In genomic region chr7:83731961-83732666, GRCm38 (mm10) we compare ENCODE assay signal across 18 mouse cellular contexts. TPM values are rescaled to one million over a fixed set of nuclear protein-coding genes. Genes with fewer than 3 reads are reported as not detected.
DNase-seq lines count a peak whose midpoint lies in the region.
"Had no signal": no experiment of that assay in that cellular context is flagged by ENCODE, and none has a peak within 500 bp of the region (broad histone marks: within the 10 kb centered on the region; RNA-seq: fewer than 3 reads in every experiment).

No protein-coding gene starts in this region.

- H3K27me3 ChIP-seq in heart, embryonic 10.5 days (ENCODE audit: insufficient read depth, poor library complexity, severe bottlenecking), result no peaks in the 10 kb centered on the region
- H3K27me3 ChIP-seq: heart, embryonic 15.5 days; limb, embryonic 15.5 days had no signal

- no peaks in the 10 kb centered on the region for H3K36me3 ChIP-seq in heart, embryonic 10.5 days
- H3K36me3 ChIP-seq: G1E; heart, embryonic 15.5 days; limb, embryonic 15.5 days had no signal

- no peak overlapping the region for H3K27ac ChIP-seq in heart, embryonic 10.5 days
- H3K27ac ChIP-seq: heart, embryonic 15.5 days; hindbrain, embryonic 14.5 days; kidney, postnatal 0 days; left cerebral cortex, adult 2 months; limb, embryonic 15.5 days; stomach, postnatal 0 days had no signal

- WGBS in heart, embryonic 10.5 days, result 81% methylated on average over 15 of the region's 15 CpGs

- peak; percentile 65 for DNase-seq in heart, embryonic 10.5 days (ENCODE audit: low spot score)
- no peak for DNase-seq in heart, postnatal 14 days
- peak; percentile 97 for DNase-seq in brain, adult 2 months (ENCODE audit: low read depth, low spot score)
- DNase-seq in cerebellum, adult 11-12 months, result peak; percentile 94
- DNase-seq in layer of hippocampus, adult 18-20 months (ENCODE audit: low spot score in 2 of 2), result peak; percentile 62 to 82
- DNase-seq in kidney, adult 18-20 months, result no peak
- no peak for DNase-seq in kidney, adult 11 months
- DNase-seq: adrenal gland, postnatal 36 days; lung, embryonic 14.5 days; right cerebral cortex, adult 18-20 months; thymus, postnatal 4 days had no signal

- no peak overlapping the region for H3K4me3 ChIP-seq in heart, embryonic 10.5 days
- H3K4me3 ChIP-seq: heart, embryonic 15.5 days; left cerebral cortex, adult 2 months; limb, embryonic 15.5 days had no signal

- intact Hi-C loops in heart, postnatal 14 days (cut with DNase I), result no loop called here

- no peaks in the 10 kb centered on the region for H3K4me1 ChIP-seq in heart, embryonic 10.5 days
- H3K4me1 ChIP-seq: heart, embryonic 15.5 days; limb, embryonic 15.5 days had no signal

- H3K9me3 ChIP-seq in heart, embryonic 10.5 days, result no peaks in the 10 kb centered on the region
- H3K9me3 ChIP-seq: G1E; heart, embryonic 15.5 days; limb, embryonic 15.5 days had no signal

RNA-seq across cellular contexts. Expression of gene Il16, which starts 13.4 kb away (rescaled TPM):
- 1.7 and 2.0 TPM in 2 replicates for polyA plus RNA-seq in heart, embryonic 10.5 days (2016; fragmentation: Nextera tagmentation; extraction: Ambion mirVana)
- total RNA-seq in heart, postnatal 14 days (2021), result 10 to 100 TPM in 1 of 2 experiments, 1 to 10 TPM in 1; 8.0 to 10.6 TPM
- total RNA-seq in layer of hippocampus, adult 18-20 months (2021), result 10 to 100 TPM; 57.5 to 62.0 TPM

Comparison
In these comparisons a context has a peak if more than half of its experiments do, and no peak if none do; other contexts are left out.
1. DNase-seq: peak in heart, embryonic 10.5 days (single experiment), brain, adult 2 months (single experiment), cerebellum, adult 11-12 months (single experiment) and layer of hippocampus, adult 18-20 months (2 of 2); none in heart, postnatal 14 days (0 of 2), kidney, adult 18-20 months (single experiment) and kidney, adult 11 months (single experiment).
2. RNA of gene Il16, which starts 13.4 kb away (total RNA-seq): 57.5 to 62.0 TPM in layer of hippocampus, adult 18-20 months; 8.0 to 10.6 TPM in heart, postnatal 14 days; every median in the first group is over 4 times any median in the second.